Mouse (Mus musculus): ENCODE measurements at regions not wholly inside any gene's neighbourhood (a gene's known extent, or its start where the extent isn't known, plus 50 kb on each side); places are given as distances from the start of the nearest gene placed in this dataset.
"Not testable (repeated sequence)": the region's sequence is repeated elsewhere in the genome, so short reads cannot be mapped to it uniquely, and the experiment has no call there.

GRCm38 (mm10) chr2:114454901-114455300, 199.9 kb downstream of the Dph6 start:
- intact Hi-C loops (cut with DNase I) = no loop called here
- DNase-seq (ENCODE audit: low spot score in 2 of 2) = no peak

- intact Hi-C loops (cut with DNase I) = no loop called here
Measured at GRCm38 (mm10) chr2:114450185-114450584, 204.6 kb downstream of the Dph6 start.

GRCm38 (mm10) chr2:114443801-114444200, 211.0 kb downstream of the Dph6 start:
- DNase-seq (ENCODE audit: low spot score in 2 of 2) = no peak
- intact Hi-C loops (cut with DNase I) = no loop called here

More at GRCm38 (mm10) chr2:114450185-114450584, 204.6 kb downstream of the Dph6 start:
- no peak for DNase-seq (ENCODE audit: low spot score in 2 of 2)

- intact Hi-C loops (cut with DNase I) = no loop called here
- DNase-seq (ENCODE audit: low spot score in 2 of 2) = no peak
Measured at GRCm38 (mm10) chr2:114440943-114441342, 213.8 kb downstream of the Dph6 start.

GRCm38 (mm10) chr2:114439668-114440067, 215.1 kb downstream of the Dph6 start:
- DNase-seq (ENCODE audit: low spot score in 2 of 2) = peak; percentile 26
- intact Hi-C loops (cut with DNase I) = loop anchor here (5.0 kb wide), 1 partner anchor 1663 kb away; no protein-coding TSS in a partner anchor

- no peak for DNase-seq (ENCODE audit: low spot score in 2 of 2)
- intact Hi-C loops (cut with DNase I) = loop anchor here (5.0 kb wide), 1 partner anchor 1664 kb away; no protein-coding TSS in a partner anchor
Measured at GRCm38 (mm10) chr2:114438048-114438447, 216.7 kb downstream of the Dph6 start.

- peak; percentile 12 to 28 for DNase-seq (ENCODE audit: low spot score in 2 of 2)
- intact Hi-C loops (cut with DNase I) = no loop called here
Measured at GRCm38 (mm10) chr2:114427426-114428157, 226.3 kb upstream of the Zfp770 start.

- intact Hi-C loops (cut with DNase I) = loop anchor here (10.0 kb wide), 1 partner anchor 155 kb away; no protein-coding TSS in a partner anchor
- DNase-seq (ENCODE audit: low spot score in 2 of 2) = no peak
Measured at GRCm38 (mm10) chr2:114419346-114419745, 218.1 kb upstream of the Zfp770 start.

GRCm38 (mm10) chr2:114413013-114413412, 211.7 kb upstream of the Zfp770 start:
- intact Hi-C loops (cut with DNase I) = loop anchor here (10.0 kb wide), 1 partner anchor 148 kb away; no protein-coding TSS in a partner anchor
- no peak for DNase-seq (ENCODE audit: low spot score in 2 of 2)

GRCm38 (mm10) chr2:114411940-114412715, 210.9 kb upstream of the Zfp770 start:
- intact Hi-C loops (cut with DNase I) = loop anchor here (10.0 kb wide), 1 partner anchor 147 kb away; no protein-coding TSS in a partner anchor

GRCm38 (mm10) chr2:114410717-114411116, 209.4 kb upstream of the Zfp770 start:
- intact Hi-C loops (cut with DNase I) = loop anchor here (10.0 kb wide), 1 partner anchor 146 kb away; no protein-coding TSS in a partner anchor
- DNase-seq (ENCODE audit: low spot score in 2 of 2) = no peak

More at GRCm38 (mm10) chr2:114411940-114412715, 210.9 kb upstream of the Zfp770 start:
- no peak for DNase-seq (ENCODE audit: low spot score in 2 of 2)

- no peak for DNase-seq (ENCODE audit: low spot score in 2 of 2)
- intact Hi-C loops (cut with DNase I) = no loop called here
Measured at GRCm38 (mm10) chr2:114409542-114409941, 208.3 kb upstream of the Zfp770 start.

GRCm38 (mm10) chr2:114407408-114407807, 206.1 kb upstream of the Zfp770 start:
- DNase-seq (ENCODE audit: low spot score in 2 of 2) = no peak
- intact Hi-C loops (cut with DNase I) = no loop called here

- intact Hi-C loops (cut with DNase I) = no loop called here
- no peak for DNase-seq (ENCODE audit: low spot score in 2 of 2)
Measured at GRCm38 (mm10) chr2:114384566-114384965, 183.3 kb upstream of the Zfp770 start.

GRCm38 (mm10) chr2:114378844-114379533, 177.7 kb upstream of the Zfp770 start:
- intact Hi-C loops (cut with DNase I) = no loop called here
- DNase-seq (ENCODE audit: low spot score in 2 of 2) = no peak

- intact Hi-C loops (cut with DNase I) = no loop called here
- DNase-seq (ENCODE audit: low spot score in 2 of 2) = no peak
Measured at GRCm38 (mm10) chr2:114373476-114373875, 172.2 kb upstream of the Zfp770 start.

GRCm38 (mm10) chr2:114353876-114354275, 152.6 kb upstream of the Zfp770 start:
- intact Hi-C loops (cut with DNase I); DNase-seq (ENCODE audit: low spot score in 2 of 2): not testable (repeated sequence)

- intact Hi-C loops (cut with DNase I) = no loop called here
- peak; percentile 30 to 39 for DNase-seq (ENCODE audit: low spot score in 2 of 2)
Measured at GRCm38 (mm10) chr2:114340578-114341293, 139.5 kb upstream of the Zfp770 start.

GRCm38 (mm10) chr2:114301746-114302145, 100.5 kb upstream of the Zfp770 start:
- intact Hi-C loops (cut with DNase I) = no loop called here
- no peak for DNase-seq (ENCODE audit: low spot score in 2 of 2)

All from left cerebral cortex, postnatal 14 days (tissue).